Mouse (Mus musculus): ENCODE results near the gene Lcn12.

- TF ChIP-seq POLR2A (IDR thresholded peaks at IDR 0.05; ENCODE audit: extremely low read depth, insufficient read depth, low read length) (no peak), CTCF (IDR thresholded peaks at IDR 0.05; ENCODE audit: low read depth, low read length) (no peak)
Observed at GRCm38 (mm10) chr2:25506964-25507363, 13.3 kb upstream of the Lcn12 start.

All from liver, adult 2 months (tissue).